Mouse (Mus musculus): ENCODE measurements at regions not wholly inside any gene's neighbourhood (a gene's known extent, or its start where the extent isn't known, plus 50 kb on each side); places are given as distances from the start of the nearest gene placed in this dataset.

DNA sequence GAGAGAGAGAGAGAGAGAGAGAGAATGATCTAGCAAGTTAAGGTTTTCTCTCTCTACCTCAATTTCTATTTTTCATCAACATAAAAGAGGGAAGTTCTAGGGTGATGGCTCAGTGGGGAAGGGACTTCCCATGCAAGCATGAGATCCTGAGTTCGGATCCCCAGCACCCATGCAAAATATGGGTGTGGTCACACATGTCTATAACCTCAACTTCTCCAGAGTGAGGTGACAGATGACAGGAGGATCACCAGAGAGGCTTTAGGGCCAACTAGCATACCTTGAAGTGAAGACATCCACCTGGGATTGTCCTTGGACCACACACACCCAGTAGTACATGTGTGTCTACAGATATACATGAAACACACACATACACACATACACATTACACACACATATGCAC, 306.7 kb upstream of the Kazn start:
- Histone ChIP-seq H3K4me3 (no peak overlapping the region), H3K9ac (no peak overlapping the region), H3K4me2 (no peak overlapping the region), H3K27me3 (replicated peaks) (no peaks in the 10 kb centered on the region), H3K36me3 (no peaks in the 10 kb centered on the region), H3K9me3 (replicated peaks) (peaks cover 4% of the 10 kb centered on the region; the same call in 1 of the 2 replicates), H3K27ac (ENCODE audit: poor library complexity, severe bottlenecking) (no peak overlapping the region), H3K4me1 (replicated peaks) (no peaks in the 10 kb centered on the region)
- WGBS, result 71% methylated on average over 1 of the region's 1 CpGs
- ATAC-seq (ENCODE audit: insufficient number of reproducible peaks, low FRiP score), result no peak

DNA sequence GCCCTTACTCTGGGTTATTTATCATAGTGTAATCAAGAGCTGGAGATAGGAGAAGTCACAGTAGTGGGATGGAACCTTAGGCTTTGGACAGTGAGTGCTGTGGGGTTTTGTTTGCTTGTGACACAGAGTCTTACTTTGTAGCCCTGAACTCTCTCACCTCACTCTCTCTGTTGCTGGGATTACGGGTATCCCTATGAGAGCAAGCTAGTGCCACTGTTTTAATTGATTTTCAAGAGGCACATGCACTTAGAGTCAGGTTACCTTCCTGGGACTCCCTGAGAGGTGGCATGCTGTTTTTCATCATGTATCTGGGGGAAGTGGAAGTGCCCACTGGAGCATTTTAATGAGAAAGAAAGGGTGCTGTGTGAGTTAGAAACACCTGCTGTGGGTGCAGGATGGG, 306.0 kb upstream of the Kazn start:
- Histone ChIP-seq H3K27me3 (replicated peaks) (no peaks in the 10 kb centered on the region), H3K4me1 (replicated peaks) (no peaks in the 10 kb centered on the region), H3K9me3 (replicated peaks) (peaks cover 4% of the 10 kb centered on the region; the same call in 1 of the 2 replicates), H3K27ac (ENCODE audit: poor library complexity, severe bottlenecking) (no peak overlapping the region), H3K36me3 (no peaks in the 10 kb centered on the region), H3K9ac (no peak overlapping the region), H3K4me3 (no peak overlapping the region), H3K4me2 (no peak overlapping the region)
- no peak for ATAC-seq (ENCODE audit: insufficient number of reproducible peaks, low FRiP score)
- WGBS, result 49% methylated on average over 1 of the region's 1 CpGs

DNA sequence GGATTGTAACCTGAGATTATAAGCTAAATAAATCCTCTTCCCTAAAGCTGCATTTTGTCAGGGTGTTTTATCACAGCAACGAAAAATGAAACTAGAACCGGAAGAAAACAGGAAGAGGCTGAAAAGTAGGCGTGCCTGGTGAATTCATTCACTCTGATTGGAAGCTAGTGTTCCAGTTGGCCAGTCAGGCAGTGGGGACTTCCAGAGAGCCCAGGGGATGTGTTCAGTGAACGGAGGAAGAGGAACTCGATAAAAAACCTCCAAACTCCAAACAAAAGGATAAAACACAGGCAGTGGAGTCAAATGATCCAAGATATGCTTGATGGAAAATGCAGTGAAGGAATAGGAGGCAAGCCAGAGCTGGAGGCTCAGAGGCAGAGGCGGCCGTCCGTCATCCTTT, 305.5 kb upstream of the Kazn start:
- H3K4me1 ChIP-seq (replicated peaks), result no peaks in the 10 kb centered on the region
- H3K4me2 ChIP-seq, result no peak overlapping the region
- no peak overlapping the region for H3K27ac ChIP-seq (ENCODE audit: poor library complexity, severe bottlenecking)
- no peaks in the 10 kb centered on the region for H3K27me3 ChIP-seq (replicated peaks)
- peaks cover 4% of the 10 kb centered on the region; the same call in 1 of the 2 replicates for H3K9me3 ChIP-seq (replicated peaks)
- ATAC-seq (ENCODE audit: insufficient number of reproducible peaks, low FRiP score), result no peak
- no peaks in the 10 kb centered on the region for H3K36me3 ChIP-seq
- no peak overlapping the region for H3K9ac ChIP-seq
- H3K4me3 ChIP-seq, result no peak overlapping the region
- WGBS, result 69% methylated on average over 8 of the region's 8 CpGs

DNA sequence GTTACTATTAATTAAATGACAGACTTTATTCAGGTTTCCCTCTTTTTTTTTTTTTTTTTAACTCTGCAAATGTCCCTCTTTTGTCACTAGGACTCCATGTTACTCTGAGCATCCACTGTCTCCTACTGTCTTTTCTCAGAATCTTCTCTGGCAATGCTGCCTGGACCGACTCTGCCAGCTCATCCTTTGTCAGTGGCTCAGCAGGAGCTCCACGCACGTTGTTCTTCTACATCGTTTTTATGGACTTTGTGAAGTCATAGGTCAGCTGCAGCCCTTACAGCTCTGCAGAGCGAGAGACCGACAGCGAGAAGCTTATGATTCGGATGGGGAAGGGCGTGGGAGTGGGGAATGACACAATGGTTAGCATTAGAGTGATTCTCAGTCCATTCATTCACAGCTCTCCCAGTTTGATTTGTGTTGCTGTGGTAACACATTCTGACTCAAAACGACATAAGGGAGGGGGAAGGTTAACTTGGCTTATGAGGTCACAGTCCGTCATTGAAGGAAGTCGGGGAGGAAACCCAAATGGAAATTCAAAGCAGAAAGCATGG, 300.1 kb upstream of the Kazn start:
- Histone ChIP-seq H3K27me3 (replicated peaks) (no peaks in the 10 kb centered on the region), H3K4me3 (no peak overlapping the region), H3K4me1 (replicated peaks) (no peaks in the 10 kb centered on the region), H3K9me3 (replicated peaks) (peaks cover 2% of the 10 kb centered on the region; the same call in 1 of the 2 replicates), H3K27ac (ENCODE audit: poor library complexity, severe bottlenecking) (no peak overlapping the region), H3K36me3 (no peaks in the 10 kb centered on the region), H3K9ac (no peak overlapping the region), H3K4me2 (no peak overlapping the region)
- WGBS, result 71% methylated on average over 12 of the region's 12 CpGs
- ATAC-seq (ENCODE audit: insufficient number of reproducible peaks, low FRiP score), result no peak

DNA sequence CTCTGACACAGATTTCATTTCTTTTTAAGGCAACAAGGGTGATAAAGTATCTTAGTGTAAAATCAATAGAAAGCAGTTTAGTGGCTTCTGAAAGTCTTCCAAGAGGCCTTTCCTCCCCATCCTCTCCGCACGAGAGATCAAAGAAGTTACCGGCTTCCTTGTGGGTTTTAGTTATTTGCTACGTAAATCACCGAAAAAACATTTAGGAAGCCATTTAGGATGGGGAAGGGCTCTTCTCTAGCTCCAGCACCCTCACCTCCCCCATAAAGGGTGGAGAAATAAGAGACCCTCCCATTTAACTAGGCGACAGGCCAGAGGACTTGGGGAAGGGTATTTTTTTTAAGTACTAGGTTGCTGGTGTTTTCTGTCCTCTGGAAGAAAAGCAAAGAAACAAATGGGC, 287.9 kb upstream of the Kazn start:
- no peaks in the 10 kb centered on the region for H3K36me3 ChIP-seq
- H3K27me3 ChIP-seq (replicated peaks), result no peaks in the 10 kb centered on the region
- H3K27ac ChIP-seq (ENCODE audit: poor library complexity, severe bottlenecking), result no peak overlapping the region
- no peak overlapping the region for H3K9ac ChIP-seq
- no peak overlapping the region for H3K4me3 ChIP-seq
- no peaks in the 10 kb centered on the region for H3K4me1 ChIP-seq (replicated peaks)
- ATAC-seq (ENCODE audit: insufficient number of reproducible peaks, low FRiP score), result no peak
- 77% methylated on average over 6 of the region's 6 CpGs for WGBS
- no peak overlapping the region for H3K4me2 ChIP-seq
- no peaks in the 10 kb centered on the region for H3K9me3 ChIP-seq (replicated peaks)

DNA sequence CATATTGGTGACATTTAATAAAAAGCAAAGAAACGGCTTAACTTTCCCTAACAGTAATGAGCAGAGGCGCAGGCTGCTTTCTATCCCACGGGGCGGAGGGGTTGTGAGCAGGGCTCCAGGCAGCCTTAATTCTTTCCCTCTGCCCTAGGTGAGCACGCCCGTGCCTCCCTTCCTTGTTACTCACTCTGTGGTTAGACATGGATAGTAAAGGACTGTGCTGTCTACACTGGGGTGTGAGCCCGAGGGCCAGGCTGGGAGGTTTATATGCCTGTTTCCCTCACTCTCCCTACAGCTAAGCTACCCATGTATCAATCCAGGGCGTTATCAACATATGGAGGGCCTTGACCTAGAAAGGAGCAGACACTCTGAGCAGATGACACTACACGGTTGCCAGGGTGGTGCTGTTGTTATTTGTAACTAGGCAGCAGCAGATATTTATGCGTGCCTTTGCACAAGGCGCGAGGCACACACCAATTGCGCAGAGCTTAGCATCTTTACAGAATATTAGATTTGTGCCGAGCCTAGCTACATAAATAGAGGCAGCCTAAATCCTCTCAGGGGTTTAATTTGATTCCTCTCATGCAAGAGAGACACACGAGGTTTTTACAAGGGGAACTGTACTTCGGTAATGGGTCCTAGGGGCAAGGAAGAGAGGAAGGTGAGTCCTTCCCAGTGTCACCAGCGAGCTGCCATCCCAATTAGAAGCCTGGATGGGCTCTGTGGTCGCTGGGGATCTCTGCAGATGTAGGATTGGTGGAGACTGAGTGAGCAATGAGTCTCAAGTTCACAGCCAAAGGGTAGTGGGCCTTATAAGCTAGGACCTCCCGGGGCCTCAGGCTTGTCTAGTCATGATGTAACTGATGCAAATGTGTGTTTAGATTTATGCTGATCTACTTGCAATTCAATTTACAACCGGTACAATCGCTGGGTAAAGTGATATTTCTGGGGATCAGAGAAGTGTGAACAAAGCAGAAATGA, 278.6 kb upstream of the Kazn start:
- no peak overlapping the region for H3K9ac ChIP-seq
- no peak overlapping the region for H3K4me2 ChIP-seq
- peaks cover 20% of the 10 kb centered on the region for H3K9me3 ChIP-seq (replicated peaks)
- H3K27me3 ChIP-seq (replicated peaks), result no peaks in the 10 kb centered on the region
- H3K36me3 ChIP-seq, result no peaks in the 10 kb centered on the region
- no peak for ATAC-seq (ENCODE audit: insufficient number of reproducible peaks, low FRiP score)
- H3K27ac ChIP-seq (ENCODE audit: poor library complexity, severe bottlenecking), result no peak overlapping the region
- H3K4me1 ChIP-seq (replicated peaks), result no peaks in the 10 kb centered on the region
- H3K4me3 ChIP-seq, result no peak overlapping the region
- WGBS, result 70% methylated on average over 21 of the region's 21 CpGs

DNA sequence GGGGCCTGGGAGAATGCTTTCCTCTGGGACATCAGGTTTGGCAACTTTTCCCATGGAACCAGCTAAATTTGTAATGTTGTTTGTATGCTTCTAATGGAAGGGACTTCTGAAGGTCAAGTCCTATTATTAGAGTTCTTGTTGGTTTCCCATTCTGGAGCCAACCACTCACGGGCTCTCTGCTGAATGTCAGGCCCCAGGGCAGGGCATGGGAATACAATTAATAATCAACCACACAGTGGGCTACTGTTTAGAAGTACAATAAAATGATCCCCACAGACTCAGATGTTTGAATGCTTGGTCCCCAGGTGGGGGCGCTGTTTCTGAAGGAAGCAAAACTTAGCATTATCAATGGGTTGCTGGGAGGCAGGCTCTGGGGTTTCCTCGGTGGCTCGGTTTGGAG, 275.6 kb upstream of the Kazn start:
- H3K36me3 ChIP-seq, result no peaks in the 10 kb centered on the region
- H3K4me3 ChIP-seq, result no peak overlapping the region
- peaks cover 27% of the 10 kb centered on the region for H3K9me3 ChIP-seq (replicated peaks)
- H3K4me2 ChIP-seq, result no peak overlapping the region
- H3K27me3 ChIP-seq (replicated peaks), result no peaks in the 10 kb centered on the region
- no peak overlapping the region for H3K27ac ChIP-seq (ENCODE audit: poor library complexity, severe bottlenecking)
- ATAC-seq (ENCODE audit: insufficient number of reproducible peaks, low FRiP score), result no peak
- no peak overlapping the region for H3K9ac ChIP-seq
- 89% methylated on average over 4 of the region's 4 CpGs for WGBS
- no peaks in the 10 kb centered on the region for H3K4me1 ChIP-seq (replicated peaks)

DNA sequence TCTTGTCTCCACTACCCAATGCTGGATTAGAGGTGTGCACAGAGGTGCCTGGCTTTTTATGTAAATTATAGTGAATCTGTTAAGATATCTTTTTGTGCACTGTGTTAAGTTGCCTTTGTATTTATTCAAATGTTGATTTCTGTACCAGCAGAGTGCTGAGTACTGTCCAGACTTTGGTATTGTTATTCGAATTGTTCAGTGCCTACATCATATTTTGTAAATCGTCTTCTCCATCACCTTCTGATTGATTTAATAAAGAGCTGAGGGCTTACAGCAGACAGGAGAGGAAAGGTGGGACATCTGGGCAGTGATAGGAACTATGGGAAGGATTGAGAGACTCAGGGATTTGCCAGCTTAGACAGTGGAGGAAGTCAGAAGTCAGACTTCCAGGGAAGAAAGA, 270.2 kb upstream of the Kazn start:
- no peak overlapping the region for H3K27ac ChIP-seq (ENCODE audit: poor library complexity, severe bottlenecking)
- H3K36me3 ChIP-seq, result no peaks in the 10 kb centered on the region
- H3K9ac ChIP-seq, result no peak overlapping the region
- no peak overlapping the region for H3K4me2 ChIP-seq
- no peaks in the 10 kb centered on the region for H3K4me1 ChIP-seq (replicated peaks)
- no peak overlapping the region for H3K4me3 ChIP-seq
- H3K27me3 ChIP-seq (replicated peaks), result peaks cover 15% of the 10 kb centered on the region
- peaks cover 23% of the 10 kb centered on the region for H3K9me3 ChIP-seq (replicated peaks)
- ATAC-seq (ENCODE audit: insufficient number of reproducible peaks, low FRiP score), result no peak
- WGBS, result 79% methylated on average over 2 of the region's 2 CpGs

DNA sequence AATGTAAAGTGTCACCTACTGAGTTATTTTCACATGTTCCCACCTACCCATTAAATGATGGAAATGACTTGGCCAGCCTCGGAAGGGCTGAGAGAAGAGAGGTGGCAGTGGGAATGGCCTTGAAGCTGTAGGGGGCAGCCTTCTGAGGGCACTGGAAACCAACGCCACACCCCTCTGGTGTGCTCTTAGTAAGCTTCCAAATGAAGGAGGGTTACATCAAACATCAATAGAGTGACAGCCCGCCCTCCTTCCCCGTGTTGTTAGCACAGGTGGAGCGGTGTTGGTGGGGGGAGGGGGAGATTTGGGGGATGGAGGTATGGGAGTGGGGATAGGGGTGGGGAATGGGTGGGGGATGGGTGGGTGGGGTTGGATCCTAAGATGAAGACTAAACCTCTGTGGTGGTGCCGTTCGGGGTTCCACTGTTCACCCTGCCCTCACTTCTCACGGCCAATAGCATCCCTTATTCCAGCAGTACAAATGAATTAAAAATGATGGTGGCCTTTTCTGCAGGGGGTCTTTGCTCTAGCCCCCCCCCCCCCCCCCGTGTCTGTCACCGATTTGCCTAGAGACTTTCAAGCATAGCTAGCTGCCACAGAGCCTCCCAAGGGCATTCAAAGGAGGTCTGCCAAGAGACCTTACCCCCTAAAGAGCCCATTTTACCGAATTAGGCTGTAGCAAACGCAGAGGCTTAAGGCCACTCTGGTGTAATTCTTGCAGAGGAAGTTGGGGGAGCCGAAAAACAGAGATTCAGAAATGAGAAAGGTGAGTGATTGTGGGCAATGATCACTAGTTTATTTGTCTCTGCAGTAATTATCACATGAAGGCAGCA, 267.4 kb upstream of the Kazn start:
- Histone ChIP-seq H3K9ac (no peak overlapping the region), H3K9me3 (replicated peaks) (no peaks in the 10 kb centered on the region)
- 13% methylated on average over 13 of the region's 13 CpGs for WGBS

DNA sequence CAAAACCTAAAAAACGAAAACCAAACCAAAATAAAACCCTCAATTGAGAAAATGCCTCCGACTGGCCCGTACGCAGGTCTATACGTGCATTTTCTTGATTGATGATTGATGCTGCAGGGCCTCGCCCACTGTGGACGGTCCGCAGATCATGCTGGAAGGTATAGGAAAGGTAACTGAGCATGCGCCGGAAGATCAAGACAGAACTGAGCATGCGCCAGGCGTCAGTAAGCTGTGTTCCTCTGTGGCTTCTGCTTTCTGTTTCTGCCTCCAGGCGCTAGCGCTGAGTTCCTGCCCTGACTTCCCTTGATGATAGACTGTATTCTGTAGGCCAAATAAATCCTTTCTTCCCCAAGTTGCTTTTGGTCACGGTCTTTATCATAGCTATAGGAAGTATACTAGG, 264.6 kb upstream of the Kazn start:
- no peak overlapping the region for H3K9ac ChIP-seq
- H3K27ac ChIP-seq (ENCODE audit: poor library complexity, severe bottlenecking), result no peak overlapping the region
- WGBS, result 87% methylated on average over 15 of the region's 15 CpGs
- H3K4me1 ChIP-seq (replicated peaks), result no peaks in the 10 kb centered on the region
- ATAC-seq (ENCODE audit: insufficient number of reproducible peaks, low FRiP score), result no peak
- H3K9me3 ChIP-seq (replicated peaks), result no peaks in the 10 kb centered on the region
- peaks cover 15% of the 10 kb centered on the region for H3K27me3 ChIP-seq (replicated peaks)
- H3K4me3 ChIP-seq, result no peak overlapping the region
- no peaks in the 10 kb centered on the region for H3K36me3 ChIP-seq
- no peak overlapping the region for H3K4me2 ChIP-seq

More for the DNA sequence above, 267.4 kb upstream of the Kazn start:
- no peaks in the 10 kb centered on the region for H3K4me1 ChIP-seq (replicated peaks)
- H3K27me3 ChIP-seq (replicated peaks), result peaks cover 15% of the 10 kb centered on the region
- no peak for ATAC-seq (ENCODE audit: insufficient number of reproducible peaks, low FRiP score)
- H3K36me3 ChIP-seq, result no peaks in the 10 kb centered on the region
- H3K4me3 ChIP-seq, result no peak overlapping the region
- no peak overlapping the region for H3K4me2 ChIP-seq
- H3K27ac ChIP-seq (ENCODE audit: poor library complexity, severe bottlenecking), result no peak overlapping the region

DNA sequence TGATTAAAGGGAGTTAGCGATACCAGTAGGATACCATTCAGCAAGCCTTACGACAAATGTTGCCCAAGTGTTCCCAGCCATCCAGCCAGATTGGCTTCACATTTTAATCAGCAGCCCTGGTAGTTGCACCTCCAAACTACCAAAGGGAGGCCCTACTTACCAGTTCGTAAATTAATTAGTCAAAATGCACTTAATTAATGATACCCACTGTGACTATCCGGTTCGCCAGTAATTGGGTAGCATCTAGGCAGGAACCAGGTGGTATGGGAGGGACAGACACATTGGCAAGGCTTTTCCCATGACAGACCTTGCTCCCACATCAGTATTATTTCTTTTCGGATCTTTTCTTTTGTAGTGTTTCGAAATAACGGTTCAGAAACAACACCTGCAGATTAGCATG, 262.0 kb upstream of the Kazn start:
- H3K9me3 ChIP-seq (replicated peaks), result no peaks in the 10 kb centered on the region
- no peak overlapping the region for H3K9ac ChIP-seq
- H3K36me3 ChIP-seq, result no peaks in the 10 kb centered on the region
- H3K27ac ChIP-seq (ENCODE audit: poor library complexity, severe bottlenecking), result no peak overlapping the region
- 78% methylated on average over 8 of the region's 8 CpGs for WGBS
- ATAC-seq (ENCODE audit: insufficient number of reproducible peaks, low FRiP score), result no peak
- H3K4me3 ChIP-seq, result no peak overlapping the region
- no peaks in the 10 kb centered on the region for H3K4me1 ChIP-seq (replicated peaks)
- peaks cover 37% of the 10 kb centered on the region for H3K27me3 ChIP-seq (replicated peaks)
- no peak overlapping the region for H3K4me2 ChIP-seq

Measured in heart, embryonic 12.5 days (tissue).